Mouse (Mus musculus): ENCODE measurements around the gene Klk15. TPM values are rescaled to one million over a fixed set of nuclear protein-coding genes. Genes with fewer than 3 reads are reported as not detected.
"Not testable (repeated sequence)": the region's sequence is repeated elsewhere in the genome, so short reads cannot be mapped to it uniquely, and the experiment has no call there.

Gene Klk15
- total RNA-seq (2021), result not detected

DNA sequence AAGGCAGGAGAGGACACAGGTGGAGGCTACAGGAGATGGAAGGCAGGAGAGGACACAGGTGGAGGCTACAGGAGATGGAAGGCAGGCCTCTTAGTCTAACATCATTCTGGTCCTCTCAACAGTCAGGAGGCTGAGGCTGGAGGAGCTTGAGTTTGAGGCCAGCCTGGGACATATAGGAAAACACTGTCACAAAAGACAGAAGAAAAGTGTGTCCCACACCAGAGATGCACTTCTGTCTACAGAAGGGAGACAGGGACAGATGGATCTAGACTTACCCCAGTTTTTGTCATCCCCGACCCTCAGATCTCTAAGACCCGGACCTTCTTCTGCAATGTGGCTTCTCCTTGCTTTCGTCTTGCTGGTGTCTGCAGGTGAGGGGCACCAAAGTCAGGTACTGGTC, at the start of gene Klk15:
TSS of gene Klk15 (plus strand) at position 301 of the 400 bp plus-strand sequence.
- intact Hi-C loops (cut with DNase I), result no loop called here

DNA sequence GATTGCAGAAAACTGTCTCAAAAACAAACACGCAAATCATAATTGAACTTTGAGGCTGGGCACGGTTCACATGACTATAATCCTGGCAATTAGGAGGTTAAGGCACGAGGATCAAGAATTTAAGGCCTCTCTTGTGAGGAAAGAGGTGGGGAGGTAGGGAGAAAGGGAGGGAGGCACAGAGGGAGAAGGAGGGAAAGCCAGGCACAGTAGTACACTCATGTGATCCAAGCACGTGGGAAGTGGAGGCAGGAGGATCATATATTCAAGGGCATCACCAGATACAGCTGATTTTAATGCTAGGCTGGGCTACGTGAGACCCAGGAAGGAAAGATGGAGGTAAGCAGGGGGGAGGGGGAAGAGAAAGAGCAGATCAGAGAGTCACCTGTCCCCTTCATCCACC, 42.2 kb upstream of the Klk15 start:
- no peak for DNase-seq
- intact Hi-C loops (cut with DNase I), result loop anchor here (5.0 to 10.0 kb wide), 2 partner anchors 109 to 307 kb away; partner anchors contain the start of gene Klk10

More for the DNA sequence above, at the start of gene Klk15:
- no peak for DNase-seq

DNA sequence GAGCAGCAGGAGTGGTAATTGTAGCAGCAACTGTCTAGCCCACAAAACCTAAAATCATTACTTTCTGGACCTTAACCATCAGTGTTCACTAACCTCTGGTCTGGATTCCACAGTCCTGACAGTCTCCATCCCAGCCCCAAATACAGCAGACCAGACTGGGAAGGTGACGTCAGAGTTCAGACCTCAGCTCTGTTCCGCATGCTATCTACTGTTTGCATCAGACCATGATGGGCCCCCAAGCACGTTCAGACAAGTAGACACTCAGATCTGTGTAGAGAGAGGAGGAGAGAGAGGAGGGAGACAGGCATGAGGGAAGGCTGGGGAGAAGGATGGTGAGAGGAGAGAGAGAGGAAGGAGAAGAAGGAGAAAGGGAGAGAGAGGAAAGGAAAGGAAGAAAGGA, 41.8 kb upstream of the Klk15 start:
- no peak for DNase-seq
- intact Hi-C loops (cut with DNase I), result loop anchor here (5.0 to 10.0 kb wide), 2 partner anchors 109 to 307 kb away; partner anchors contain the start of gene Klk10

DNA sequence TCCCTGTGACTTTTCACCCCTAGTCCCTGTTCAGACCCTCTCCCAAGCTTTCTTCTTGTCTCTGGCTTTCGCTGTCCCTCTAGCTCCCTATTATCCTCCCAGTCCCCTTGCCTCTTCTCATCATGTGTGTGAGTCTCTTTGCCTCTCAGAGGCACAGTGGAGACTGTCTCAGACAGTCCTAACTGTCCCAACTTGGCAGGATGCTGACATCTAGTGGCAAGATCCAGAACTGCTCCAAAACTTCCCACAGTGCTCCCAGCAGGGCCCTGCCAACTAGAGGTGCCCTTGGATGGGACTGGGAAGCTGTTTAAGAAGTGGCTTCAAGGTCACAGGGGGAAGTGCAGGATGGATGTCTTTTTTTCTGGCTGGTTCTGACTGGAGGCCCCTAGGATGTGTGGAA, 38.7 kb upstream of the Klk15 start:
- intact Hi-C loops (cut with DNase I), result loop anchor here (1.0 to 10.0 kb wide), 4 partner anchors 22 to 310 kb away; partner anchors contain the start of gene Klk10

DNA sequence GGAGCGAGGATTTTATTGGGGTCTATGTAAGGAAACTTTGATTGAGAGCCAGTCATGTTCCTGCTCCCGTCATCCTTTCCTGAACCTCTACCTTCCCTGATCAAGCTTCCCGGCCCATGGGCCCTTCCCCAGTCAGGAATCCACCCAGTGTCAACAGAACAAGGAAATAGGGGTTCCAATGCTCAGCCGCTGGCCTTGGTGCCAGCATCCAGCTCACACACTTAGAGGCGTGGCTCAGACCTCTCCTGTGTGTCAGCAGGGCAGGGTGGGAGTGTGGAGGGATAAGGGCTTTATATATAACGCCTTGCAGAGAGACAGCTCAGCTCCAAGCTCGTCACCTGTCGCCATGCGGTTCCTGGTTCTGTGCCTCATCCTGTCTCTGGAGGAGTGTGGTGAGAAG, 18.7 kb upstream of the Klk15 start:
- no peak for DNase-seq
- intact Hi-C loops (cut with DNase I), result no loop called here

More for the DNA sequence above, 38.7 kb upstream of the Klk15 start:
- DNase-seq, result peak; percentile 82 to 89

DNA sequence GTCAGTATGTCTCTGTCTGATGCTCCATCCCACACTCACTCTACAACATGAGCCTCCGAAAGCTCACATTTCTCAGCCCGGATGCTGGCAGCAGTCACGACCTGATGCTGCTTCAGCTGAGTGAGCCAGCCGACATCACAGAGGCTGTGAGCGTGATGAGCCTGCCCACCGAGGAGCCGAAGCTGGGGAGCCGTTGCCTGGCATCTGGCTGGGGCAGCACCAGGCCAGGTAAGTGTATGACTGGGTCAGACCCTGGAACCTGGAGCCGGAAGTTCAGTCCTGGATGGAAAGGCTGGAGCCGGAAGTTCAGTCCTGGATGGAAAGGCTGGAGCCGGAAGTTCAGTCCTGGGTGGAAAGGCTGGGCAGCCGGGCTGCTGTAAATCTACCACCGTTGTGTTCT, 15.1 kb upstream of the Klk15 start:
- no peak for DNase-seq
- intact Hi-C loops (cut with DNase I), result no loop called here

DNA sequence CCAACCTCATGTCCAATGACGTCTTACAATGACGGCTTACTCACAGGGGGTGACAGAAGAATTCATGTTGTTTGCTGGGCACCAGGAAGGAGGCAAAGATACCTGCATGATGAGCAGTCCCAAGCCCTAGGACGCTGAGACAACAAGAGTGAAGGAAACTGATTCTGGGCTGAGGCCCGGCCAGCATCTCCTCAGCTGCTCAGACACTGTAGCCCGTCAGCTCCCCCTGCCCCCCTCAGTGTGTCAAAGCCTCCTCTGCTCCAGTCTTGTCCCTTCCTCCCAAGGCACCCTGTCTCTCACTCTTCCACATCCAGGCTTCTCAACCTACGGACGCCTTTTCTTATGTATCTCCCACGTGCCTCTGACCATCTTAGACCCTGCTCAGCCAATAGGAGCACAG, 14.7 kb upstream of the Klk15 start:
- DNase-seq, result no peak
- intact Hi-C loops (cut with DNase I), result no loop called here

DNA sequence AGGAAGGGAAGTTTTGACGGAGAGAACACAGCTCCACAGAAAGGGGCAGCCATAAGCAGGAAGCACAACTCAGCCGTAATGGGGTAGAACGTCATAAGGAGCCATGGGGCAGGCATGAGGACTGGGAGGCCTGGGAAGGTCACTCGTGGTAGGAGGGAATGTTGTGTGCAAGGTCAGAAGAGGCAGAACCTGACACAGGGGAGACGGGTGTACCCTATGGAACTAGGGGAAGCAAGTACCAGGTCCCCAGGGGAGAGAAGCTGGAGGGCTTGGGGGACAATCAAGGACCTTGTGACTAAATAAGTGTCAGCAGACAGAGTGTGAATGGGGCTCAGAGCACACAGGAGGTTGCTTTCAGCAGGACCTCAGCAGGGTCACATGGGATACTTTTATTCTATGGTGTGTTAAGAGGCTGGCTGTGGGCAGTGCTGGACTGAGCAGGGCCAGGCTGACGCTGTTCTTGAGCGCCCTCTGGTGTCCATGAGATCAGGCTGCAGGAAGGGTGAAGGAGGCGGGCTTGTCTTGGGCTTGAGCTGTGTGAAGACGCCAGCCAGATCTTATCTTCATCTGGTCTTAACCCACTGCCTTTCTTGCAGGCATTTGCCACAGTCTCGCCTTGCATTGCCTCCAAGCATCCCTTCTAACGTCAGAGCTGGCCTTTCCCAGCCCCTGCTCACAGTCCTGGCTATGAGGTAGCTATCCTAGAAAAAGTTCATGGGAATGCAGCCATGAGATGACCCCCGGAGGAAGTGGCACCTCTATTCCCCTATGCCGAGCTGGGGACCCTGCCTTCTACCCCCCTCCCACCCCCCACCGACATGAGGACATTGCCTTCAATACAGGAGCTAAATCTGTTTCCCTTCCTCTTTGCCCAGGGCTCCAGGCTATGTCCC, 13.7 kb upstream of the Klk15 start:
- intact Hi-C loops (cut with DNase I), result no loop called here
- DNase-seq, result peak; percentile 55 to 67

DNA sequence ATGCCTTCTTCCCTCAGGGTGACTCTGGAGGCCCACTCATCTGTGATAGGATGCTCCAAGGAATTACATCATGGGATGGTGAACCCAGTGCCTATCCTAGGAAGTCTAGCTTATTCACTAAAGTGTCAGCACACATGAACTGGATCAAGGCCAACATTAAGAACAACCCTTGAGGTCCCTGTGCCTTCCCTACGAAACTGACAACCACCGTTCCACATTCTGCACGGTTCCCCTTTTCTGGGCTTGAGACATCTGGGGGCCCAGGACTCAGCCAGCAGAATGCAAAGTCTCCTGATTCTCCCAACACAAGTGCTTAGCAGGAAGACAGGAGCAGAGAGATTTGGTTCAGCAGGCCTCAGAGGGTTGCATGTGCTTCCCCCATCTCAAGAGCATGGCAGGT, 13.0 kb upstream of the Klk15 start:
- intact Hi-C loops (cut with DNase I), result no loop called here
- DNase-seq, result no peak

DNA sequence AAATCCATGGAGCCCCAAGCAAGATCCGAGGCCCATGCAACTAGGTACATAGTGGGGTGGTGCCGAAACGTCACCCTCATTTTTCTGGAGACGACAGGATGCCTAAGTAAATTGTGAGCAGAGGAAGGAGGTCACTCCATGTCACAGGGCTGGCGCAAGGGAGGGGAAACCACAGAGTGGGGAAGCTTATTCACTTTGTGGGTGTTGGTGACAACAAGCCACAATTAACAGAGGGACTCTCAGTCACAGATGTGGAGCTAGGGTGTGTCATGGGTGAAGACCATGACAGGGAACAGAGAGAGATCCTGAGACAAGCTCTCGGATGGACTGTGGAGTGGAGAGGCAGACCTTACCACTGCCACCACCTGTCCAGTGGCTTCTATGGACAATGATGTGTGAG, 12.5 kb upstream of the Klk15 start:
- intact Hi-C loops (cut with DNase I), result no loop called here
- no peak for DNase-seq

DNA sequence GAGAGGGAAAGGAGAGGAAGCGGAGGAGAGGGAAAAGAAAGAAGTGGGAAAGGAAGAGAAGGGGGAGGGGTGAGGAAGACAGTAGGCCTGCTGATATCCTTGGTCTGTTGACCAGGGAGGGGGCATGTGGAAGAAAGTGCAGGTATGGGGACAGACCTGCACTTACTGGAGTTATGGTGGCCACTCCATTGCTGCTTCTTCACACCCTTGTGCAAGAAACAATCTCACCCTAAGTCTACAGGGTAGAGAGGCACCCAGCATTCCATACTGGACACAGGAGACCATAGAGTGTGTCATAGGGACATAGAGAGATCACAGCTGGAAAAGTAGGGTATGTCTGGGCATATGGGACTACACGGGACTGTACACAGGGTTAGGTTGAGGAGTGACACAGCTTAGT, 11.6 kb upstream of the Klk15 start:
- intact Hi-C loops (cut with DNase I), result no loop called here
- no peak for DNase-seq

DNA sequence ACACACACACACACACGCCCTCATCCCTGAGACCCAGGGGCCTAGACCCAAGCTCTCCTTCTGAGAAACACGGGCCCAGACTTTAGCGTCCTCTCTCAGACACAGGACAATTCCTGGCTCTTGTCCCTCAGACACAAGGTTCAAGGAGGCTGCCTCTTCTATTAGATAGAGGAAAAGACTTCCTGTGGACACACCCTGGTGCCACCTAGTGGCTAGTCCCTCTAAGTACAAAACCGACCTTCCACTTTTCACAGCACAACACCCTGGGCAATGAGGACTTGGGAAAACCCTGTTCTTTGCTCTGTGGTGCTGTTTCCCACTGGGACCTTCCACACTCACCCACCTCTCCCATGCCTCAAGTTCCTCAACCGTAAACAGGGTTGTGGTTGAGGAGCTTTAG, 7.6 kb upstream of the Klk15 start:
- DNase-seq, result no peak
- intact Hi-C loops (cut with DNase I), result no loop called here

DNA sequence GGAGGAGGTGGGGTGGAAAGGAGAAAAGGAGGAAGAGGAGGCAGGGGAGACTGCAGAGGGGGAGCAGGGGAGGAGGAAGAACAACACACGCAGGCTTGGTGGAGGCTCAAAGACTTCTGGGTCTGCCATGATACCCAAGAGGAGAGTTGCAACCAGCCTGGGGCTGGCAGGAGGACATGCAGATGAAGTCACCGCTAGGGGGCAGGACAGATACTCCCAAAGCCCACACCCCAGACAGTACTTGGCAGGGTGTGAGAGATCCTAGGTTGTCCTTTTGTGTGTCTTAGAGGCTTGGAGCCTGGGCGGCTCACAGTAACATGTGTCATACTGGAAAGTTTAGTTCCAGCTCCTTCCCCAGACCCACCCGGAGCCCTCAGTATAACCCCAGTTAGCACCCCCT, 5.0 kb upstream of the Klk15 start:
- no peak for DNase-seq
- intact Hi-C loops (cut with DNase I), result no loop called here

DNA sequence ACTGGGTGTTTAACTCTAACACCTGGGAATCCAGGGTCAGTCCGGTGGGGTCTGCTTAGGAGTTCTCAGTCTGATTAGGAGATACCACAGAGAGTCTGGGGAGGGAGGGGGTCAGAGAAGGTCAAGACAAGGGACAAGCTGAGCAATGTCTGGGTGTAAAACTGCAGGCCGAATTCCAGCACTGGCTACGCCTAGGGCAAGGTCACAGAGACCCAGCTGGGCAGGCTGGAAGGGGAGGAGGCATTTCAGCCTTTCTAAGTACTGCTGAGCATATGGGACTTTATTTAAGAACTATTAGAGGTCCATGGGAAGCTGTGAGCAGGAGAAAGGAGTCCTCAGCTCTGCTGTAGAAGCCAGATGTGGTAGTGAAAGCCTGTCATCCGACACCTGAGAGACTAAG, 1.2 kb upstream of the Klk15 start:
- intact Hi-C loops (cut with DNase I), result no loop called here
- DNase-seq, result no peak

DNA sequence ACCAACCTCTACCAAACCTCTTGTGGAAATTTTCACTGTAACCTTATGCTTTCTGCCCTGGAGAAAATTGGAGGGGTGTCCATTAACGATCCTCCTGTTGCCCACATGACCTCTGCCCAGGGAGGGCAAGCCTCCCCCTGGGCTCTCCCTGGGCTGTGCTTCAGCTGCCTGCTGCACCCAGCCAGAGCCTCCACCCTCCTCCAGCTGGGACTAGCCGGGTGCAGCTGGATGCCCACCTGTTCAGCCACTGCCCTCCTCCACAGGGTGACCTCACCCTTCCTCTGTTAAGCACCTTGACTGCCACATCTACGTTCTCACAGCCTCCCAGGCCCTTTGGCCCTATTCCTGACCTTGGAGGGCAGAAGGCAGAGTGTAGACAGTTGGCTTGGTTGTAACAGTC, 1.2 kb downstream of the Klk15 start:
- intact Hi-C loops (cut with DNase I), result no loop called here
- no peak for DNase-seq

DNA sequence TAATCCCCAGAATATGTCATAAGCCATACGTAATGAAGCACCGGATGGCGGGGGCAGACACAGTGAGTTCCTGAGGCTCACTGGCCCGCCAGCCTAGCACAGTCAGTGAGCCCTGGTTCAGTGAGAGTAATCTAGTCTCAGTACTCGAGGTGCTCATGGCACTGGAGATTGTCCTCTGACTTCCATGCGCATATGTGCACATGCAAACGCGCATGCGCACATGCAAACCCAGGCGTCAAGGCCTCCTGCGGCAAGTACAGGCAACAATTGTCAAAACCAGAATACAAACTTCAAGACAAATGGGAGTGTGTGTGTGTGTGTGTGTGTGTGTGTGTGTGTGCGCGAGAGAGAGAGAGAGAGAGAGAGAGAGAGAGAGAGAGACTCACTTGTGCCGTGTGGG, 3.0 kb downstream of the Klk15 start:
- intact Hi-C loops (cut with DNase I), result no loop called here
- DNase-seq, result no peak

DNA sequence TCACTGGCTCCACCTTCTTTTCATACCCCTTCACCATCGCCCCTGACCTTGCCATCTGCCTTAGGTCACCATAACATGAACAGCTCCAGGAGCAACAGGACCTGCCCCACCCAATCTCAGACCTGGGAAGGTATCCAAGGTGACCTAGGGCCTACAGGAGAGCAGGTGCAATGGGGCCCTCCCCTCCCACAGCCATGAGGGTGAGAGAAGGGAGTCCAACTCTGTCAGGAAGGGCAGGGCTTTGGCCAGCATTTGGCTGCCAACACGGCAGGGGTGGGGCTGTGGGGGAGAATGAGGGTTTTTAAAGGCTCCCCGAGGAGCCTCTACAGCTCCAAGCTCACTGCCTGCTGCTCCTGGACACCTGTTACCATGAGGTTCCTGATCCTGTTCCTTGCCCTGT, 8.8 kb downstream of the Klk15 start:
- intact Hi-C loops (cut with DNase I); DNase-seq: not testable (repeated sequence)

DNA sequence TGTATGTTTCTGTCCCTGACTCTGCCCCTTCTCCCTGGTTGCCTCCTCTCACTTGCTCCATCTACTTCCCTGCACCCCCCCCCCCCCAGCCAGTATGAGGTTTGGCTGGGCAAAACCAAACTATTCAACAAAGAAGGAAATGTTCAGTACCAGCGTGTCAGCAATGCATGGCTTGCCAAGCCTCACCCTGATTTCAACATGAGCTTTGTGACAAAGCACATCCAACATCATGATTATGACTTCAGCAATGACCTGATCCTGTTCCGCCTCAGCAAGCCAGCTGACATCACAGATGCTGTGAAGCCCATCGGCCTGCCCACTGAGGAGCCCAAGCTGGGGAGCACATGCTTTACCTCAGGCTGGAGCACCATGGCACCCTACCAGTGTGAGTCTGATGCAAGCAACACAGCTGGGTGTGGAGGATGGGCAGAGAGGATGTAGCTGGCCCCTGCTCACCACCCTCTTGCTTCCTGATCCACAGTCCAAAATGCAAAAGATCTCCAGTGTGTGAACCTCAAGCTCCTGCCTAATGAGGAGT, 11.3 kb downstream of the Klk15 start:
- intact Hi-C loops (cut with DNase I), result no loop called here

DNA sequence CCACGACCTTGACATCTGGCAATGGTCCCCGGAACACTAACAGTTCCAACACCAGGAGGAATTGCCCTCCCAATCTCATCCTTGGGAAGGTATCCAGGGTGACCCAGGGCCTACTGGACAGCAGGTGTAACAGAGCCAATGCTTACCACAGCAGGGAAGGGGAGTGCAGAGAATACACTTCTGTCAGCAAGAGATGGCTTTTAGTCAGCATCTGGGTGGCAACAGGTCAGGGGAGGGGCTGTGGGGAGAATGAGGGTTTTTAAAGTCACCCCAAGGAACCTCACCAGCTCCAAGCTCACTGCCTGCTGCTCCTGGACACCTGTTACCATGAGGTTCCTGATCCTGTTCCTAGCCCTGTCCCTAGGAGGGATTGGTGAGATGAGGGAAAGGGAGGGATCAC, 16.8 kb downstream of the Klk15 start, which contains the start of gene Klk1b8:
TSS of gene Klk1b8 (plus strand) at position 301 of the 400 bp plus-strand sequence.
- intact Hi-C loops (cut with DNase I), result no loop called here
- no peak for DNase-seq

More for the DNA sequence above, 11.3 kb downstream of the Klk15 start:
- no peak for DNase-seq

DNA sequence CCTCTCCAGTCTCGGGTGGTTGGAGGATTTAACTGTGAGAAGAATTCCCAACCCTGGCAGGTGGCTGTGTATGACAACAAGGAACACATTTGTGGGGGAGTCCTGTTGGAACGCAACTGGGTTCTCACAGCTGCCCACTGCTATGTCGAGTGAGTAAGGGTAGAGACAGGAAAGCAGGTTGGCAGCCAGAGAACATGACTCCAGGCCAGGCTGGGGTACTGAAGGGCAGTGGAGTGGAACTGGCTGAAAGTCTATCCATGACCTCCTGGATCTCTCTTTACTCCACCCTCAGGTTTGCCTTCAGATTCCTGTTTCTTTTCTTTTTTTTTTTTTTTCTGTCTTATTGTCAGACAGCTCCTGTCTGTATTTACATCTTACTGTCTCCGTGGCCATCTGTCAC, 19.2 kb downstream of the Klk15 start:
- no peak for DNase-seq
- intact Hi-C loops (cut with DNase I), result no loop called here

DNA sequence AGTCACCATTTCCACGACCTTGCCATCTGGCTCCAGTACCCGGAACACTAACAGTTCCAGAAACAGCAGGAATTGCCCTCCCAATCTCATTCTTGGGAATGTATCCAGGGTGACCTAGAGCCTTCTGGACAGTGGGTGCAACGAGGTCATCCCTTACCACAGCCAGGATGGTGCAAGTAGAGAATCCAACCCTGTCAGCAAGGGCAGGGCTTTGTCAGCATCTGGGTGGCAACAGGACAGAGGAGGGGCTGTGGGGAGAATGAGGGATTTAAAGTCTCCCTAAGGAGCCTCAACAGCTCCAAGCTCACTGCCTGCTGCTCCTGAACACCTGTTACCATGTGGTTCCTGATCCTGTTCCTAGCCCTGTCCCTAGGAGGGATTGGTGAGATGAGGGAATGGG, 32.9 kb downstream of the Klk15 start, which contains the start of gene Klk1b1:
TSS of gene Klk1b1 (plus strand) at position 301 of the 400 bp plus-strand sequence.
- intact Hi-C loops (cut with DNase I), result no loop called here
- DNase-seq, result no peak

DNA sequence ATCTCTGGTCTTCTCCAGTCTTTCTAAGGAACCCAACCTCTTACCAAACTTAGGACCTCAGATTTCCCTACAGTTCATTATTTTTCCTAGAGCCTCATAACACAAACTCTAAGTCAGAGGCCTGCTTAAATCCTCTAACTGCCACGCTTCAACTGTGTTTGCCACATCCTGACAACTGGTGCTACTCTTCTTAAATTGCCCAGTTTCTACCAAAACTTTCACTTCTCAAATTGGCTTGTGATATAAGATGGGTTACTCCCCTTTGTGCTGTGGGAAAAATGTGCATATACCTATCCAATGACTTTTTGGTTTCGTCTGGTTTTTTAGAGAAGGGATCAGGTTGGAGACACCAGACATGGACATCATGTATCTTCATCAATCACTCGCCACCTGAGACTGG, 33.5 kb downstream of the Klk15 start:
- intact Hi-C loops (cut with DNase I), result no loop called here
- no peak for DNase-seq

Data from heart, postnatal 36 days (tissue).